Mouse (Mus musculus): ENCODE measurements around the gene Tsks. TPM values are rescaled to one million over a fixed set of nuclear protein-coding genes. Genes with fewer than 3 reads are reported as not detected.

Tsks gene
- polyA plus RNA-seq, 1 experiment from 2014 or later: 0.47 TPM

DNA sequence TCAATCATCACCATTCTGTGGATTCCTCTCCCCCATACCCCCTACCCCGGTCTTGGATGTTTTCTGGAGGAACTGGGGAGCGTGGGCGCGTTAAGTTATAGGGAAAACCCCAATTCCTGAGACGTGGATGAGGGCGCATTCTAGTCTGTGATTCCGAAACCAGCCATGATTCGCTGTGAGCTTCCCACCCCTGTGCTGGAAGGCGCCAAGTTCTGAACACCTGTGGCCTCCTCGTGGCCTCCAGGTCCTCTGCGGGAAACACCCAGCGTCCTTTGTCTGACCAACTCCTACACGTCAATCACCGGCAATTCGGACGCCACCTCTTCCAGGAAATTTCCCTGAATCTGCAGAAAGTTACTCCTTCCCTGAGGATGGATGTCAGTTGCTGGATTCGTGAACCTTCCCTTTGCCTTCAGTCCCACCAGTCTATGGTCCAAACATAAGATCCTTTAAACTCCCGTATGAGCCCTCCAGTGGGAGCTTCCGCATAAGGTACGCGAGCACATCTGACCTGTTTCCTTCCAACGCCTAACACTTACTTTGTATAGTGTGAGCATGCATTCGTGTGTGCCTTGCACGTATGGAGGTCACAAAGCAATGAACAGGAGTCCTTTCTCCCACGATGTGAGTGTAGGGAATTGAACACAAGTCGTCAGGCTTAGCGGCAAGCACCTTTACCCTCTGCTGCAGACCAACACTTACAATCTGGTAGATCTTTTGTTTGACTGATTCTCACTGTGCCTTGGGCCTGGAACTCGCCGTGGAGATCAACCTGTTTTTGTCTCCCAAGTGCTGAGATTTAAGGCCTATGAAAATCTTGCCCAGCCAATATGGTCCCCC, 44.1 kb downstream of the Tsks start:
- H3K27me3 ChIP-seq (ENCODE audit: poor library complexity, severe bottlenecking): no peaks in the 10 kb centered on the region
- H3K4me3 ChIP-seq: peak overlapping the region; percentile 97
- under 1% methylated on average over 29 of the region's 29 CpGs for WGBS
- peaks cover 42% of the 10 kb centered on the region for H3K4me1 ChIP-seq
- no peaks in the 10 kb centered on the region for H3K9me3 ChIP-seq
- H3K36me3 ChIP-seq (replicated peaks): peaks cover 71% of the 10 kb centered on the region
- H3K27ac ChIP-seq: peak overlapping the region; percentile 99
- DNase-seq (ENCODE audit: extremely low spot score, low spot score): peak; percentile 89

- no peaks in the 10 kb centered on the region for H3K9me3 ChIP-seq
- H3K27ac ChIP-seq: peak overlapping the region; percentile 96
- WGBS: 18% methylated on average over 10 of the region's 10 CpGs
- peak overlapping the region; percentile 80 for H3K4me3 ChIP-seq
- no peaks in the 10 kb centered on the region for H3K27me3 ChIP-seq (ENCODE audit: poor library complexity, severe bottlenecking)
- peaks cover 46% of the 10 kb centered on the region for H3K4me1 ChIP-seq
- no peak for DNase-seq (ENCODE audit: extremely low spot score, low spot score)
- peaks cover 72% of the 10 kb centered on the region for H3K36me3 ChIP-seq (replicated peaks)
Measured at GRCm38 (mm10) chr7:44996672-44997071, 53.7 kb downstream of the Tsks start.

- under 1% methylated on average over 43 of the region's 43 CpGs for WGBS
- peak within 1 kb of the TSS; percentile 96 for H3K27ac ChIP-seq
- H3K4me1 ChIP-seq: peaks cover 46% of the 10 kb centered on the region
- H3K36me3 ChIP-seq (replicated peaks): peaks cover 72% of the 10 kb centered on the region
- no peaks in the 10 kb centered on the region for H3K9me3 ChIP-seq
- peak; percentile 95 for DNase-seq (ENCODE audit: extremely low spot score, low spot score)
- H3K4me3 ChIP-seq: peak within 1 kb of the TSS; percentile 80
- no peaks in the 10 kb centered on the region for H3K27me3 ChIP-seq (ENCODE audit: poor library complexity, severe bottlenecking)
Measured at GRCm38 (mm10) chr7:44997231-44997939, 54.4 kb downstream of the Tsks start, which contains the start of gene Irf3. Irf3 (plus strand) TSS chr7:44997648.

GRCm38 (mm10) chr7:44997940-44998428, 55.0 kb downstream of the Tsks start:
- WGBS: 3% methylated on average over 15 of the region's 15 CpGs
- DNase-seq (ENCODE audit: extremely low spot score, low spot score): no peak
- Histone ChIP-seq H3K27ac (peak overlapping the region; percentile 96), H3K4me1 (peaks cover 46% of the 10 kb centered on the region), H3K36me3 (replicated peaks) (peaks cover 72% of the 10 kb centered on the region), H3K9me3 (no peaks in the 10 kb centered on the region), H3K4me3 (peak overlapping the region; percentile 80), H3K27me3 (ENCODE audit: poor library complexity, severe bottlenecking) (no peaks in the 10 kb centered on the region)

DNA sequence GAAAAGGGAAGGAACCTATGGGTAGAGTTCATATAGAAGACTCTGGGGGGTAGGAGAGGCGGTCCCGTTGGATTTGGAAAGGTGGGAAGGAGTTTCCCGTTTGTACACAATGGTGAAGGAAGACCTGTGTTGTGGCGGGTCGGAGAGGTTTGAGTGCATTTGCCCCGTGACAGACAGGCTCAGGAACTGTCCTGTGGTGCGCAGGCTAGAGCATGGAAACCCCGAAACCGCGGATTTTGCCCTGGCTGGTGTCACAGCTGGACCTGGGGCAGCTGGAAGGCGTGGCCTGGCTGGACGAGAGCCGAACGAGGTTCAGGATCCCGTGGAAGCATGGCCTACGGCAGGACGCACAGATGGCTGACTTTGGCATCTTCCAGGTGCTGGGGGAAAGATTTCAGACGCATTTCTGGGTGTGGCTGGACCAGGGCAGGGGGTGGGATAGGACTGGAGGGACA, 55.5 kb downstream of the Tsks start, which contains the start of gene Bcl2l12:
Gene Bcl2l12, minus strand, starts transcription at position 212 of the 455 bp plus-strand sequence.
- Histone ChIP-seq H3K27me3 (ENCODE audit: poor library complexity, severe bottlenecking) (no peaks in the 10 kb centered on the region), H3K4me1 (peaks cover 46% of the 10 kb centered on the region), H3K36me3 (replicated peaks) (peaks cover 72% of the 10 kb centered on the region), H3K27ac (peak within 1 kb of the TSS; percentile 96), H3K9me3 (no peaks in the 10 kb centered on the region), H3K4me3 (peak within 1 kb of the TSS; percentile 80)
- WGBS: 6% methylated on average over 18 of the region's 18 CpGs
- peak; percentile 52 for DNase-seq (ENCODE audit: extremely low spot score, low spot score)

DNA sequence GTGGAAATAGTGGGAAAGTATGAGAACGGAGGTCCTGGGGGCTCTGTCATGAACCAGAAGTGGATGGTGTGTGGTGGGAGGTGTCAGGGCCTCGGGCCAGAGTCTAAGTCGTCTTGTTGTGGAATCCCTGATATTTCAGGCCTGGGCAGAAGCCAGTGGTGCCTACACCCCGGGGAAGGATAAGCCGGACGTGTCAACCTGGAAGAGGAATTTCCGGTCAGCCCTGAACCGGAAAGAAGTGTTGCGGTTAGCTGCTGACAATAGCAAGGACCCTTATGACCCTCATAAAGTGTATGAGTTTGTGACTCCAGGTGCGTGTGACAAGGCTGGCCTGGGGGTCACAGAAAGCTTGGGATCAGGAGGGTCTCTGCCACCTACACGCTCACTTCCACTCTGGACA, 56.7 kb downstream of the Tsks start:
- Histone ChIP-seq H3K4me3 (peak overlapping the region; percentile 14; the same call in 1 of the 2 replicates), H3K9me3 (no peaks in the 10 kb centered on the region)

GRCm38 (mm10) chr7:45000539-45001114, 57.6 kb downstream of the Tsks start:
- Histone ChIP-seq H3K9me3 (no peaks in the 10 kb centered on the region), H3K27ac (no peak overlapping the region), H3K36me3 (replicated peaks) (peaks cover 72% of the 10 kb centered on the region), H3K4me3 (peak overlapping the region; percentile 3; the same call in 1 of the 2 replicates), H3K4me1 (peaks cover 38% of the 10 kb centered on the region), H3K27me3 (ENCODE audit: poor library complexity, severe bottlenecking) (no peaks in the 10 kb centered on the region)
- WGBS: 90% methylated on average over 21 of the region's 21 CpGs
- no peak for DNase-seq (ENCODE audit: extremely low spot score, low spot score)

More for the DNA sequence above, 56.7 kb downstream of the Tsks start:
- Histone ChIP-seq H3K27ac (no peak overlapping the region), H3K36me3 (replicated peaks) (peaks cover 72% of the 10 kb centered on the region), H3K4me1 (peaks cover 44% of the 10 kb centered on the region), H3K27me3 (ENCODE audit: poor library complexity, severe bottlenecking) (no peaks in the 10 kb centered on the region)
- WGBS: 90% methylated on average over 11 of the region's 11 CpGs
- no peak for DNase-seq (ENCODE audit: extremely low spot score, low spot score)

- H3K27me3 ChIP-seq (ENCODE audit: poor library complexity, severe bottlenecking): no peaks in the 10 kb centered on the region
- H3K36me3 ChIP-seq (replicated peaks): peaks cover 81% of the 10 kb centered on the region
- no peaks in the 10 kb centered on the region for H3K9me3 ChIP-seq
- no peak overlapping the region for H3K4me3 ChIP-seq
- H3K4me1 ChIP-seq: peaks cover 25% of the 10 kb centered on the region
- WGBS: 94% methylated on average over 7 of the region's 7 CpGs
- no peak overlapping the region for H3K27ac ChIP-seq
- no peak for DNase-seq (ENCODE audit: extremely low spot score, low spot score)
Measured at GRCm38 (mm10) chr7:45002440-45002839, 59.4 kb downstream of the Tsks start.

GRCm38 (mm10) chr7:45004546-45004945, 61.5 kb downstream of the Tsks start:
- Histone ChIP-seq H3K27ac (no peak overlapping the region), H3K4me1 (peaks cover 8% of the 10 kb centered on the region), H3K4me3 (no peak overlapping the region), H3K36me3 (replicated peaks) (peaks cover 100% of the 10 kb centered on the region), H3K9me3 (no peaks in the 10 kb centered on the region), H3K27me3 (ENCODE audit: poor library complexity, severe bottlenecking) (no peaks in the 10 kb centered on the region)
- WGBS: 85% methylated on average over 3 of the region's 3 CpGs
- no peak for DNase-seq (ENCODE audit: extremely low spot score, low spot score)

- WGBS: 93% methylated on average over 6 of the region's 6 CpGs
- no peak overlapping the region for H3K4me3 ChIP-seq
- 0 out of 2 replicates have a peak, but pooled peaks cover 2% of the 10 kb centered on the region for H3K4me1 ChIP-seq
- no peak for DNase-seq (ENCODE audit: extremely low spot score, low spot score)
- H3K36me3 ChIP-seq (replicated peaks): peaks cover 100% of the 10 kb centered on the region
- H3K27me3 ChIP-seq (ENCODE audit: poor library complexity, severe bottlenecking): no peaks in the 10 kb centered on the region
- H3K27ac ChIP-seq: no peak overlapping the region
- H3K9me3 ChIP-seq: no peaks in the 10 kb centered on the region
Measured at GRCm38 (mm10) chr7:45005321-45005992, 62.5 kb downstream of the Tsks start.

- H3K27me3 ChIP-seq (ENCODE audit: poor library complexity, severe bottlenecking): no peaks in the 10 kb centered on the region
- DNase-seq (ENCODE audit: extremely low spot score, low spot score): no peak
- no peak overlapping the region for H3K27ac ChIP-seq
- H3K36me3 ChIP-seq (replicated peaks): peaks cover 100% of the 10 kb centered on the region
- no peaks in the 10 kb centered on the region for H3K9me3 ChIP-seq
- 0 out of 2 replicates have a peak, but pooled peaks cover 2% of the 10 kb centered on the region for H3K4me1 ChIP-seq
- 95% methylated on average over 12 of the region's 12 CpGs for WGBS
- H3K4me3 ChIP-seq: no peak overlapping the region; the same call in 1 of the 2 replicates
Measured at GRCm38 (mm10) chr7:45006503-45006902, 63.5 kb downstream of the Tsks start.

GRCm38 (mm10) chr7:45007141-45007540, 64.1 kb downstream of the Tsks start:
- no peak overlapping the region; the same call in 1 of the 2 replicates for H3K4me3 ChIP-seq
- 95% methylated on average over 29 of the region's 29 CpGs for WGBS
- no peaks in the 10 kb centered on the region for H3K9me3 ChIP-seq
- H3K36me3 ChIP-seq (replicated peaks): peaks cover 100% of the 10 kb centered on the region
- H3K4me1 ChIP-seq: 0 out of 2 replicates have a peak, but pooled peaks cover 2% of the 10 kb centered on the region
- H3K27ac ChIP-seq: no peak overlapping the region
- no peaks in the 10 kb centered on the region for H3K27me3 ChIP-seq (ENCODE audit: poor library complexity, severe bottlenecking)
- no peak for DNase-seq (ENCODE audit: extremely low spot score, low spot score)

All from forebrain, embryonic 10.5 days (tissue).